Mouse (Mus musculus) kidney, embryonic 16.5 days (tissue): ENCODE measurements around the gene Dohh. TPM values are rescaled to one million over a fixed set of nuclear protein-coding genes. Genes with fewer than 3 reads are reported as not detected.
A peak's percentile ranks its signal among the peaks of the same experiment; 100 is the strongest.

Experiments
- ATAC-seq: fragments of 200-750 bp; cut with Nextera tagmentation; 2 replicates; pipeline ENCODE4 v1.8.0; 2017; ENCODE audit warnings: moderate TSS enrichment; ENCODE audit not compliant: low FRiP score, low TSS enrichment
- H3K27ac ChIP-seq: fragments of 300-500 bp; sonication (generic); 2 replicates; pipeline ENCODE4 v1.5.1; 2014; ENCODE audit warnings: low read length
- H3K27me3 ChIP-seq: fragments of 300-500 bp; sonication (generic); 2 replicates; pipeline ENCODE4 v1.6.1; 2014; ENCODE audit warnings: low read length, control low read depth, mixed read lengths; ENCODE audit not compliant: insufficient read depth
- H3K36me3 ChIP-seq: fragments of 300-500 bp; sonication (generic); 2 replicates; pipeline ENCODE4 v1.6.1; 2014; ENCODE audit warnings: low read length, control low read depth, mixed read lengths; ENCODE audit not compliant: insufficient read depth
- H3K4me1 ChIP-seq: fragments of 300-500 bp; sonication (generic); 2 replicates; pipeline ENCODE4 v1.6.1; 2014; ENCODE audit warnings: low read length, control low read depth, mixed read lengths; ENCODE audit not compliant: insufficient read depth
- H3K4me2 ChIP-seq: fragments of 300-500 bp; sonication (generic); replicated peaks from 2 replicates; pipeline ENCODE4 v1.6.1; 2014; ENCODE audit warnings: low read depth, low read length
- H3K4me3 ChIP-seq: fragments of 300-500 bp; sonication (generic); 2 replicates; pipeline ENCODE4 v1.5.1; 2014; ENCODE audit warnings: mild to moderate bottlenecking, low read length
- H3K9ac ChIP-seq: fragments of 300-500 bp; sonication (generic); replicated peaks from 2 replicates; pipeline ENCODE4 v1.6.1; 2014; ENCODE audit warnings: low read length
- H3K9me3 ChIP-seq: fragments of 300-500 bp; sonication (generic); 2 replicates; pipeline ENCODE4 v1.6.1; 2016; ENCODE audit warnings: low read length, control low read depth
- WGBS: fragments of 180-500 bp; shearing (Covaris S2); extraction: QIAGEN DNeasy Blood & Tissue Kit; methylation state at CpG from one replicate; pipeline ENCODE4 v1.1.7; 2014; 5-methylcytosine and 5-hydroxymethylcytosine counted together
- polyA plus RNA-seq: library from polyadenylated mRNA; unstranded; fragments of >200 nt; fragmentation: Nextera tagmentation; extraction: Ambion mirVana; gene quantifications from 2 replicates; pipeline ENCODE4 v1.2.1, GENCODE M21; 2015

Gene Dohh
- polyA plus RNA-seq, result 87.6 and 104 TPM in 2 replicates

DNA sequence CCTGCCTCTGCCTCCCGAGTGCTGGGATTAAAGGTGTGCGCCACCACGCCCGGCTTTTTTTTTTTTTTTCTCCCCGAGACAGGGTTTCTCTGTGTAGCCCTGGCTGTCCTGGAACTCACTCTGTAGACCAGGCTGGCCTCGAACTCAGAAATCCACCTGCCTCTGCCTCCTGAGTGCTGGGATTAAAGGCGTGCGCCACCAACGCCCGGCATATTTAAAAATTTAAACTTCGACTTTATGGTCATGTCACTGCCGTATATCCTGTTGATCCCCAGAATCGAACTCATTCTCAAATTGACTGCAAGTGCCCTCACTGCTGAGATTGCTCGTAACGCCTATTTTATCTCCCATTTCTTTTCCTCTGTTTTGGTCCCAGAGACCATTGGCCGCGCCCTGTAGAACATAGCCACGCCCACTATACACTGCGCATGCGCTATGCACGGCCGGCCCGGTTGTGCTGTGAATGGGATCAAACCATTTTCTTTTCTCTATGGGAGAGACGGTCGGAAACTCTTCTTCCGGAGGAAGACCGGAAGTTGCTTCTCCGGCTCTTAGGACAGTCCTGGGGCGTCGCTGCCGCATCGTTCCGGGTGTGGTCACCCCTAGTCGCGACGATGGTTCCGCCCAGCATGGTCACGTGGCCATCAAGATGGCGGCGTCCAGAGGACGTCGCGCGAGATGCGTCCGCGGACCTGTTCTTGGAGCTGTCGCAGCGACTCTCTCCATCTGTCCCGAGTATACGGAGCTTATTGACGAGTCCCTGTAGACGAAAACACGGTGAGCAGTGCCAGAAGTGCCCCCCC lies at the start of gene Dohh, which contains the start of gene Gm48551:
Gene Dohh, plus strand, starts transcription at position 627 of the 803 bp plus-strand sequence.
Gene Gm48551, plus strand, starts transcription at position 665 of the 803 bp plus-strand sequence.
- peak within 1 kb of the TSS; percentile 94 for H3K4me2 ChIP-seq
- no peaks in the 10 kb centered on the region for H3K27me3 ChIP-seq
- WGBS, result 4% methylated on average over 51 of the region's 54 CpGs
- H3K4me3 ChIP-seq, result peak within 1 kb of the TSS; percentile 94
- peak within 1 kb of the TSS; percentile 85 for H3K27ac ChIP-seq
- peaks cover 26% of the 10 kb centered on the region for H3K36me3 ChIP-seq
- H3K9me3 ChIP-seq, result no peaks in the 10 kb centered on the region
- H3K4me1 ChIP-seq, result peaks cover 14% of the 10 kb centered on the region
- H3K9ac ChIP-seq, result peak within 1 kb of the TSS; percentile 89
- peak; percentile 93 for ATAC-seq

DNA sequence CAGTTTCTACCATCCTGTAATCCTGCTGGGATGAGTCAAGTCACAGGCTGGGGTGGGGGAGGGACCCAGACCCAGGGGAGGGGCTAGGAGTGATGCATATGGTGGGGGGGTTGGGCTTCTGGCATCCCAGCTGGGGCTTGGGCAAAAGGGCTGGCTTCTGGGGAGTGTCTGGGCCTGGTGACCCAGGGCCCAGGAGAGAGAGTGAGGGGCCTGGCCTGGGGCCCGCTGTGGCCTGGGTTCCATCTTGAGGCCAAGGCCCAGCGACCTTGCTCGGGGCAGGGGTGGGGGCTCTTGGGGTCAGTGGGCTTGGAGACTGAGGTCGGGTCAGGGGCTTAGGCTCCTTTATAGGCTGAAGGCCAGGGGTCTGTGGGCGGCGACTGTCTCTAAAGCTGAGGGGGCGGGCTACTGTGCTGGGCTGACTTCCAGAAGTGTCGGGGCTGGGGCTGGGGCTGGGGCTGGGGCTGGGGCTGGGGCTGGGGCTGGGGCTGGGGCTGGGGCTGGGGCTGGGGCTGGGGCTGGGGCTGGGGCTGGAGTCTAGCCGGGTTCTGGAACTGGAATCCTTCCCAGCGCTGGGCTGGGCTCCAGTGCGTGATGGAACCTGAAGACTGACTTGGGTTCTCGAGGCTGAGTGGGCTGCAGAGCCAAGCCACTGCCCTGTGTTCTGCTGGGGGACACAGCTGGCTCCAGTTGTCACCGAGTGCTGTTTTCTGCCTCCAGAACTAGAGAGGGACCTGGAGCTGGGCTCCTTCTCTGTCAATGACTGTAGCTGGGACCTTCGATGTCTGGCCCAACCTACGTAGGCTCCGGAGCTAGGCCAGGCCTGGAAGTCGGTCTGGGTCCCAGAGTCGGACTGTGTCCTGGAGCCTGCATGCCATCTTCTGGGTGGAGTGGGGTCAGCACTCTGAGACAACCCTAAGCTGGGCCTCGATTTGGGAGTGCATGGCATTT lies 48.6 kb upstream of the Dohh start:
- no peaks in the 10 kb centered on the region for H3K9me3 ChIP-seq
- 41% methylated on average over 19 of the region's 19 CpGs for WGBS
- peaks cover 27% of the 10 kb centered on the region for H3K4me1 ChIP-seq
- H3K27me3 ChIP-seq, result 0 out of 2 replicates have a peak, but pooled peaks cover 4% of the 10 kb centered on the region
- ATAC-seq, result peak; percentile 46; the same call in 1 of the 2 replicates
- H3K27ac ChIP-seq, result peak overlapping the region; percentile 82
- H3K4me3 ChIP-seq, result no peak overlapping the region
- peak overlapping the region; percentile 29; the same call in 1 of the 2 replicates for H3K9ac ChIP-seq
- no peak overlapping the region for H3K4me2 ChIP-seq
- no peaks in the 10 kb centered on the region for H3K36me3 ChIP-seq

DNA sequence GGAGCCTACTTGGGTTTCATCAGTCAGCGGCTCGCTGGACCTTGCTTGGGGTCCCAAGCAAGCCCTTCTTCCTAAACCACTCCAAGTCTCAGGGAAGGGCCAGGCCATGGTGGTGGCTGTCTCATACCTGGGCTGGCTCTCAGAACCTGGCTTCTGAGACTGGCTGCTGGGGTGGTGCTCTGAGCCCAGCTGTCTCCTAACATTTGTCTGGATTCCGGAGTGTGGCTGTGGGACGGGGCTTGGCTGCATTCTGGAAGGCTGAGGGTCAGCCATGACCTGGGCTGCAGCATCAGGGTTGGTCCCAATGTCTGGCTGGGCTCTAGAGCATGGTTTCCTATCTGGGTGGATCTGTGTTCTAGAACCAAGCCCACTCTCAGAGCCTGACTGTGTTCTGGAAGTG lies 47.7 kb upstream of the Dohh start:
- Histone ChIP-seq H3K36me3 (no peaks in the 10 kb centered on the region), H3K27ac (peak overlapping the region; percentile 82; the same call in 1 of the 2 replicates), H3K27me3 (peaks cover 11% of the 10 kb centered on the region; the same call in 1 of the 2 replicates), H3K9me3 (no peaks in the 10 kb centered on the region), H3K4me2 (no peak overlapping the region), H3K4me1 (peaks cover 27% of the 10 kb centered on the region), H3K4me3 (no peak overlapping the region), H3K9ac (no peak overlapping the region)
- WGBS, result 80% methylated on average over 4 of the region's 4 CpGs
- no peak for ATAC-seq

DNA sequence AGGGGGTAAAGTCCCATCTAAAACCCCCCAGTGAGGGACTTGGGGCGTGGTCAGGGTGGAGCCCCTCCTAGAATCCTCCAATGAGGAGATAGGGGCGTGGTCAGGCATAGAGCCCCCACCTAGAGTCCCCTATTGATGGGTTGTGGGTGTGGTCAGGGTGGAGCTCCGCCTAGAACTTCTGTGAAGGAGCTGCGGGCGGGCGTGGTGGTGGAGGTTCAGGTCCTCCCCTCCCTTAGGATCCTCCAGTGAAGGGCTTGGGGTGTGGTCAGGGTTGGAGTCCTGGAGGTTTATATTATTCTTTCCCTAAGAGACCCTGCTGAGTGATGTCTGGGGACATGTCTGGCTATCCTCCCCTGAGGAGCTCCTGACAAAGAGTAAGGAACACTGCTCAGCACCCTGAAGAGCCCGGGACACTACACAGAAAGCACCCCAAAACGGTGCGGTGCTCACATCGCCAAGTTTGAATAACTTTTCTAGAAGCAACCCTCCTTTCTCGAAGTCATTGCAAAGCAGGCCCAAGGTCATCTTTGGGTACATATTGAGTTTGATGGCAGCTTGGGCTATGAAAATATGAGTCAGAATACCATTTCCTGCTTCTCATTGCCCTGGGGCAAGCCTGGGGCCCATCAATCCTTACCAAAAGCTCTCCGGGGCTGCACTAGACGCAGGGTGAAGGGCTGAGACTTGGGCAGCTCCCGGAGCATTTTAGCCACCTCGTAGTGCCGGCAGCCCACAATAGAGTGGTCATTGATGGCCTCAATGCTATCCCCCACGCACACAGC lies 43.5 kb upstream of the Dohh start:
- H3K9ac ChIP-seq, result no peak overlapping the region
- H3K36me3 ChIP-seq, result no peaks in the 10 kb centered on the region
- no peak overlapping the region for H3K4me3 ChIP-seq
- no peak overlapping the region for H3K27ac ChIP-seq
- no peaks in the 10 kb centered on the region for H3K9me3 ChIP-seq
- H3K4me1 ChIP-seq, result peaks cover 15% of the 10 kb centered on the region
- WGBS, result 41% methylated on average over 17 of the region's 17 CpGs
- no peak for ATAC-seq
- H3K4me2 ChIP-seq, result no peak overlapping the region
- peaks cover 37% of the 10 kb centered on the region for H3K27me3 ChIP-seq

DNA sequence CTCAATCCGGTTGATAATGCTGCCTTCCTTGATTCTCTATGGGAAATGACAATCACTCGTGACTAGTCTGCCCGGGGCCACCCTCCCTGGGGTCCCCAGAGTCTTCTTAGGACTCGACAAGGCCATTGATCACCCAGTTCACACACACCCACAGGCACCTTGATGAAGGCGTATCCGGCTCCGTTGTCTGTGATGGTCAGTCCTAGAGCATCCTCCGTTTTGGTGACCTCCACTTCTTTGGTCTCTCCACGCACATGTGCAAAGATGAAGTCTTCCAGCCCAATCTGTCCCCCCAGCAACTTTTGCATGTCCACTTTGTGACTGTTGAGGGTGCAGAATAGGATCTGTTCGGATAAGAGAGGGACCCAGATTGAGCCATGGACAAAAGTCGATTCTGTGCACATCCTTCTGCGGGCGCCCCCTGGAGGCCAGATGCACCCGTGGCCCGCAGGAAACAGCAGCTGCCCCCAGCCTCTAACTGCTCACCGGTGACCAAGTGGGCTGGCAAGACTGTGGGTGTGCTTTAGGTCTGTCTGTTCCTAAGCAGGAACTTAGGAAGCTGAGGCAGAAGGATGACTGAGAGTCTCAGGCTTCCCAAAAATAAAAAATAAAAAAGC lies 42.8 kb upstream of the Dohh start:
- no peak for ATAC-seq
- H3K9ac ChIP-seq, result no peak overlapping the region
- peaks cover 37% of the 10 kb centered on the region for H3K27me3 ChIP-seq
- no peak overlapping the region for H3K4me2 ChIP-seq
- peaks cover 10% of the 10 kb centered on the region for H3K4me1 ChIP-seq
- H3K36me3 ChIP-seq, result no peaks in the 10 kb centered on the region
- WGBS, result 36% methylated on average over 16 of the region's 16 CpGs
- H3K9me3 ChIP-seq, result no peaks in the 10 kb centered on the region
- H3K27ac ChIP-seq, result no peak overlapping the region
- no peak overlapping the region for H3K4me3 ChIP-seq

DNA sequence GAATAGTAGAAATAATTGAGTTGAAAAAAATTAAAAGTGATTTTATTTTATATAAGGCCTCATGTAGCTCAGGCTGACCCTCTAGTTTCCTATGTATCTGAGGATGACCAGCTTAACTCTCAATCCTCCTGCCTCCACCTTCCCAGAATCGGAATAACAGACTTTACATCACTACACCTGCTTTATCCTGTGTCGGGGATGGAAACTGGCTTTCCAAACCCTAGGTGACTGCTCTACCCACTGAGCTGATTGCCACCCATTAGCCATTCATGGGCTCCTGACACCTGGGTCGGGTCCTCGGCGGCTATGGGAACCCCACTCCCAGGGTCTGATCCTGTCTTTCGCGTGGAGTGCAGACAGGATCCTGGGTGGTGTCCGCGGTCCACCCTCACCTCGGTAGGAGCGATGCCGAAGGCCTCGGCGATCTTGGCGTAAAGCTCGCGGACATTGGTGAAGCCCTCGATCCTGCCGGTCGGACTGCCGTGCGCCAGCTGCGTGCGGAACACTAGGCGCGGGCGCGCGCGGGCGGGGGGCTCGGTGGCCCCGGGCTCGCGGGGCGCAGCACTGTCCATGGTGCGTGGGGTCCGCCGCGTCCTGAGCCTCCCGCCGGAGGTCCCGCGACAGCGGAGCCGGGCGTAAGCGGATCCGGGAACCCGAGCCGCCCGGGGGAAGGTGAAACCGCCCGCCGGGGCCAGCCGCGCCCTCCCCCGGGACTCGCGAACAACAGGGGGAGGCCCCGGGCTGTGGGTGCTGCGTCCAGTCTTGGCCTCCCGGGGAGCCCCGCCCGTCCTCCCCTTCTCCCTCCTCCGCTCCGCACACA lies 41.3 kb upstream of the Dohh start, which contains the start of gene Gipc3:
Gene Gipc3, minus strand, starts transcription at position 581 of the 820 bp plus-strand sequence.
- no peaks in the 10 kb centered on the region for H3K9me3 ChIP-seq
- peak within 1 kb of the TSS; percentile 83 for H3K4me2 ChIP-seq
- 2% methylated on average over 62 of the region's 67 CpGs for WGBS
- H3K36me3 ChIP-seq, result peaks cover 3% of the 10 kb centered on the region; the same call in 1 of the 2 replicates
- no peak within 1 kb of the TSS for H3K27ac ChIP-seq
- peak within 1 kb of the TSS; percentile 54 for H3K4me3 ChIP-seq
- peaks cover 20% of the 10 kb centered on the region for H3K4me1 ChIP-seq
- ATAC-seq, result no peak
- peaks cover 37% of the 10 kb centered on the region for H3K27me3 ChIP-seq
- H3K9ac ChIP-seq, result peak within 1 kb of the TSS; percentile 69

DNA sequence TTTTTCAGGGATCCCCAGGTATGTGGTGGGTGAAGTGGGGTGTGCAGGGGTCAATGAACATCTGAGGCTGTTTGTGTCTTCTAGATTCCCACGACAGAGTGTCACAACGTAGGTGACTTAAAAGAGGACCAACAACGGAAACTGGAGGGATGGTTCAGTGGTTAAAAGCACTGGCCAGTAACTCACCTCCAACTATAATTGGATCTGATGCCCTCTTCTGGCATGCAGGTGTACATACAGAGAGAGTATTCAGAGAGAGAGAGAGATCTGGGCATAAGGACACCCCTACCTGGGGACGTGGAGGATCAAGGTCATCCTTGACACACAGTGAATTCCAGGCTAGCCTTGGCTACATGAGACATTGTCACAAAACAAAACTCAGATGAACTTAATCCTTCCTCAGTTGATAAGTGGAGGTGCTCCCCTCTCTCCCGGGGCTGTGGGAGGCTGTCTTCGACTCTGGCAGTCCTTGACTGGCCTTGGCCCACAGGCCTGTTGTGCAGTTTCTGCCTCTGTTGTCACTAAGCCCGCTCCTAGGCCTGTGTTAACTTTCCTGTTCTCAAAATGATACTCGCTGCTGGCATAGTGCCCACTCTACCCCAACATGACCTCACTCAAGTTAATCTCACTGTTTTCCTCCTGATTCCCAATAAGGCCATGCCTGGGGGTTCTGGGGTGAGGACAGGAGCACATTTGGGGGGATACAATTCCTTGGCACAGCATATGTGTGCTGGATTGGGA lies 39.6 kb upstream of the Dohh start:
- H3K27ac ChIP-seq, result no peak overlapping the region
- ATAC-seq, result no peak
- H3K4me3 ChIP-seq, result no peak overlapping the region
- peaks cover 28% of the 10 kb centered on the region for H3K4me1 ChIP-seq
- 49% methylated on average over 8 of the region's 8 CpGs for whole genome bisulfite sequencing
- H3K36me3 ChIP-seq, result peaks cover 7% of the 10 kb centered on the region; the same call in 1 of the 2 replicates
- H3K27me3 ChIP-seq, result peaks cover 37% of the 10 kb centered on the region
- H3K9me3 ChIP-seq, result no peaks in the 10 kb centered on the region
- no peak overlapping the region for H3K4me2 ChIP-seq
- no peak overlapping the region for H3K9ac ChIP-seq

DNA sequence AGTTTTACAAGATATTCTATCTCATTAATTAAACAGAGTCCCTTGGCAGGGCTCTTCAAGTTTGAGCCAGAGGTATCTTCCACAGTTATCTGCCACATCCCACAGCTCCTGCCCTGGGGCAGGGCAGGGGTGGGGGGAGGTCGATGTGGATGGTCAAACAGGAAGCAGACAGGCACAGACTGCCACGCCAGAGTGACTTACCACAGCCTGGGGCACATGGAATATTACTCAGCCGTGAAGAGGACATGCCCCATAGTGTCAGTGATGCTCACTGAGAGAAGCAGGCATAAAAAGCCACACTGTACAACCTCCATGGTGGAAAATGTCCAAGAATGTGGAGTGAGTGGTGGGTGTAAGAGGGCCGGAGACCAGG lies 39.1 kb upstream of the Dohh start:
- H3K9ac ChIP-seq, result no peak overlapping the region

More for the DNA sequence above, 39.1 kb upstream of the Dohh start:
- no peak for ATAC-seq
- Histone ChIP-seq H3K4me3 (no peak overlapping the region), H3K9me3 (no peaks in the 10 kb centered on the region), H3K36me3 (peaks cover 7% of the 10 kb centered on the region; the same call in 1 of the 2 replicates), H3K27me3 (peaks cover 37% of the 10 kb centered on the region), H3K4me1 (peaks cover 32% of the 10 kb centered on the region), H3K4me2 (no peak overlapping the region), H3K27ac (no peak overlapping the region)
- WGBS, result 68% methylated on average over 4 of the region's 4 CpGs
